Mouse (Mus musculus) cerebellum, postnatal 36 days (tissue): ENCODE measurements at regions not wholly inside any gene's neighbourhood (a gene's known extent, or its start where the extent isn't known, plus 50 kb on each side); places are given as distances from the start of the nearest gene placed in this dataset.
A peak's percentile ranks its signal among the peaks of the same experiment; 100 is the strongest.

Experiments used
- DNase-seq, 2 experiments: peaks; one replicate each; pipeline ENCODE4 v3.0.0; 2021 to 2022; ENCODE audit warnings: mixed read lengths in 2 of 2

DNA sequence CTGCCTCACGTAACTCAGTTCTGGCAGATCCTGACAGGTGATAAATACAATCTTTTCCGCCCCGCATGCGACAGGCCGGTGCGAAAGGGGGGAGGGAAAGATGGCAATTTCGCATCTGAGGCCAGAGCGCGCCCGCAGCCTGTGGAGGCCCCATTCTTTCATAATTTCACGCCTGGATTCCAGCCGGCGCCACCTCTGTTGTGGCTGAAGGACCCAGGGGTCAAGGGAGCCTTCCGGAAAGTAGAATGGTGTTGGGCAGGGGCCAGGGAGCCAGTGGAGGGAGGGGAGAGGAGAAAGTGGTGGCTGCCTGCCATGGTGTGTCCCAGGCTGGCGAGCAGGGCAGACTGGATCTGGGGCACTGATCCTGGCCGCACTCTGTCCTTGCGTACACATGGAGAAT is 224.5 kb downstream of the Gm26897 start:
- peak; percentile 33 to 39 for DNase-seq

GRCm38 (mm10) chr5:111965311-111965710 is 231.6 kb downstream of the Gm26897 start:
- DNase-seq: no peak

- no peak for DNase-seq
Measured at GRCm38 (mm10) chr5:111968121-111968520, 234.4 kb downstream of the Gm26897 start.

DNA sequence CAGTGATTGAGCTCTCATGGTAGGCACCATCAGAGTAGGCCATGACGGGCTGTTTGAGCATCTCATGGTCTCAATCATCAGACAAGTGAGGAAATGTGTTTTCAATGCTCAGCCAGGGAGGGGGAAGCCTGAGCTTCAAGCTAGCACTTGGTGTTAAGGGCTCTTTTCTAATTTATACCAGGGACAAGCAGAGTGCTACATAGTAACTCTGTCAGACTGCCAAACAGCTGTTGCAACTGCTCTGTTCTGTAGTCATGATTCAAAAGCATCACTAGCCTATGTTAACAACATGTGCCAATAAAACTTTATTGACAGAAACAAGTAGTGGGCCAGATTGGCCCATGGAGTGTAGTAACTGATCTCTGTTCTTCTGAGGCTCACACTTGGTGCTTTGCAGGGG is 235.0 kb downstream of the Gm26897 start:
- DNase-seq: no peak

- no peak for DNase-seq
Measured at GRCm38 (mm10) chr5:111971193-111971592, 237.5 kb downstream of the Gm26897 start.

- peak in 1 of 2 experiments; percentile 3 for DNase-seq
Measured at GRCm38 (mm10) chr5:111971952-111972351, 238.2 kb downstream of the Gm26897 start.

- DNase-seq: no peak
Measured at GRCm38 (mm10) chr5:111975686-111976085, 242.0 kb downstream of the Gm26897 start.

DNA sequence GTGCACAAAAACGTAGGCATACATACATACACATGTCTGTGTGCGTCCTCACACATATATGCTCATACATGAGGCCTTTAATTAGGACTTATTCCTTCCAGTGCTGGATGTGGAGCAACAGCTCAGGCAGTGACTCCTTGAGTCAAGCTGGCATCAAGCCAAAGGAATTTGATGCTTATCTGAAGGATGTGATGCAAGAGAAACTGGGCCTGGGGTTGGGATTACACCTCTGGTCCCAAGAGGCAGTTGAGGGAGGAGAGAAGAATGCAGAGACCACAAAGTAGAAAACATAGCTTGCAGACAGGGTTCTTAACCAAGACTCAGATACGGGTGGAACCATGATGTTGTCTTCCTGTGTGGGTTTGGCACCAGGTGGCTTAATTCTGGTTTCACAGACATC is 245.9 kb downstream of the Gm26897 start:
- no peak for DNase-seq

DNA sequence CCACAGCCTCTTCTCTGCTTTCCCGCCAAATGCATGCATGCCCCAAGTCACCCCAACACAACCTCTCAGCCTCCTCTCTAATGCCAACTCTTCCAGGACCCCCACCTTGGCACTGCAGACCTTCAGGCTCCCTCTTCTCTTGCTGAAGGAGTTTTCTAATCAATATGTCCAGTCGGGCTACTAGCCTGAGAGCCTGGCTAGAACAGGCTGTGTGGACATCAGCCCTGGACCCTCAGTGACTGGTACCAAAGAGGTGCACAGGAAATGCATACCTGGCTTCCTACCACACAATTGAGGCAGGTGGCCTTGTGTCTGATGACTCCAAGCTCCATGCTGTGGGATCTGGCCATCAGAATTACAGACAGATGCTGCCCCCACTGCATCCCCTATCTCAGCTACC is 248.4 kb downstream of the Gm26897 start:
- no peak for DNase-seq

GRCm38 (mm10) chr5:111985997-111986396 is 252.3 kb downstream of the Gm26897 start:
- DNase-seq: no peak

DNA sequence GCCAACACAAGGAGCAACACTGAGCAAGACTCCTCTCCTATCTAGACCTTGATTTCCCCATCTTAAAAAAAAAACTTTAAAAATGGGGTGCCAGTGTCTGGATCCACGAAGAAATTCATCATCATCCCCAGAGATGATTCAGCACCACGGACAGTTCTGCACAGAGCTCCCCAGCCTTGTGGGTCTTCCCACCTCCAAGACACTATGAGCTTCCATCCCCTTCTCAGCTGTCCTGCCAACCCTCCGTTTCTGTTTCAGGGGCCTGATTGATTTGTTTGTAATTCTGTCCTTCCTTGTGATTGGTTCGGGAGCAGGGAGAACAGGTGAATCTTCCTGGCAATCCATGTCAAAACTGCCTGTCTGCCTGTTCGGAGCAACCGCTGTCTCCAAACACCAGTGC is 253.3 kb downstream of the Gm26897 start:
- DNase-seq: no peak

GRCm38 (mm10) chr5:111991805-111992204 is 258.1 kb downstream of the Gm26897 start:
- DNase-seq: no peak

DNA sequence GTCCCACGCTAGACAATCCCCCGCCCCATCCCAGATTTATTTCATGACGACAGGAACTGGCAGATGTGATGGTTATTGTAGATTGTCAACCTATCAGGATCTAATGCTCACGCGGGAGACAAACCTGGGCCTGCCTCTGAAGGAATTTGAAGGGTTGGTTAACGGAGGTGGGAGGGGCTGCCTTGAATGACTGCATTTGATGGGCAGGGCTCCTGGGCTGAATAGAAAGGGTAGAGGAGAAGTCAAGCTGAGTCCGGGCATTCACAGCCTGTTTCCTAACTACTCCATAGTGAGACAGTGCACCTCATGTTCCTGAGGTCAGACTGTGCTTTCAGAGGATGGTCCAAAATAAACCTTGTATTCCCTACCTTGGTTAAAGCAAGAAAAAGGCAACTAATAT is 259.1 kb downstream of the Cryba4 start:
- DNase-seq: no peak

DNA sequence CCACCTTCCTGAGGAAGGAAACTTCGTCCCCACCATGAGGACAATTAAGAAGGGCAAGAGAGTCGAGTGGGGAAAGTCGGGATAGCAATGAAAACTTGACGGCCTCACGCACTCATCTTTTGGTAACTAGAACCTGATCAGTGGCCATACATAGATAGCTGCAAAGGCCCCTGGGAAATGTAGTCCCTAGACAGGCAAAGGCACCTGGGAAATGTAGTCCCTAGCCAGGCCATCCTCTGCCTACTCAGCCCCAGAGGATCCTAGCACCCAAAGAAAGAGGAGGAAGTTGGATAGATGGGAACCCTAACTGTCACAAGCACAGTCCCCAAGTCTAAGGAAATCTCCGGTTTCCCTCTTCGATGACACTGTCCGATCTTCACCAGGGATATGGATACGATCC is 258.4 kb downstream of the Cryba4 start:
- DNase-seq: no peak

GRCm38 (mm10) chr5:111996806-111997205 is 255.5 kb downstream of the Cryba4 start:
- no peak for DNase-seq

- DNase-seq: no peak
Measured at GRCm38 (mm10) chr5:112001742-112002701, 250.3 kb downstream of the Cryba4 start.

GRCm38 (mm10) chr5:112002856-112003660 is 249.3 kb downstream of the Cryba4 start:
- DNase-seq: no peak

DNA sequence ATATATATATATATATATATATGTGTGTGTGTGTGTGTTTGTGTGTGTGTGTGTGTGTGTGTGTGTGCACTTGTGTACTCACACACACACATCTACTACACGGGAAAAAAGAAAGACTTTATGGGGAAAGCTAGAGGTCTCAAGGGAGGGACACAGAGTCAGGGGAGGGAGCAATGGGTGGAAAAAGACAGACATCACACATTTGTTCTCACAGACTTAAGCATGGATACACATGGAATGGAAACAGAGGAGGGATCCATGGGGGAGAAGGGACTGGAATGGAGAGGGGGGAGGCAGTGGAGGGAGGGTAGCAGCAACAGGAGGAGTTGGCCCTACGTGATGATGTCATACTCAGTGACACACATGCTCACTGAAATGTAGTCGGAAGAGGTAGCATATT is 248.3 kb downstream of the Cryba4 start:
- DNase-seq: no peak

DNA sequence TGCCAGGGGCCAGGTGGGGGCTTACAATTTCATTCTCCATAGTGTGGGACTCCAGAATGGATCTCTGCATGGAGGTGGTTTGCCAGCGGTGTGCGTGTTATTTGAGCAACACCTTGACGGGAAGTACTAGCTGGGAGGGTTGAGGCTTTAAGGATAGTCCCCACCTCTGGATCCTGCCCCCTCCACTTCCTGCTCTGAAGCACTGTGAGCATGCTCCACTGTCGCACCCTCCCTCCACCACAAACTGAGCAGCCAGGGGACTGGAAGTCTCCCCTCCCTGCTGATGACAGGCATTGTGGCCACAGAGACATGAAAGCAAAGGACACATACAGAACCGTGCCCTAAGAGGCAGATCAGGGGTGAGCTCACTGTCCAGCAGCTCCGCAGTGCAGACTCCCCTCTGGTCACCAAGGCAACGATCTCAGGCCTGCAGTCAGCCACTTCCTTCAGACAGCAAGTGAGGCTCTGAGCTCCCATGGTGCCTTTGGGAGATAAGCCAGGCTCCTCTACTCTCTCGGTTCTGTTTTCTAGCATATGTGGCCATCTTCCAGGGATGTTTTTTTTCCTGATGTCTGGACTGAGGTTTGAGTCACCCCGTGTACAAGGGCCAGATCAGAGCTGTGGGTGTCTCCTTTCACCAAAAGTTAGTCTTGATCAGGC is 239.7 kb downstream of the Cryba4 start:
- no peak for DNase-seq

DNA sequence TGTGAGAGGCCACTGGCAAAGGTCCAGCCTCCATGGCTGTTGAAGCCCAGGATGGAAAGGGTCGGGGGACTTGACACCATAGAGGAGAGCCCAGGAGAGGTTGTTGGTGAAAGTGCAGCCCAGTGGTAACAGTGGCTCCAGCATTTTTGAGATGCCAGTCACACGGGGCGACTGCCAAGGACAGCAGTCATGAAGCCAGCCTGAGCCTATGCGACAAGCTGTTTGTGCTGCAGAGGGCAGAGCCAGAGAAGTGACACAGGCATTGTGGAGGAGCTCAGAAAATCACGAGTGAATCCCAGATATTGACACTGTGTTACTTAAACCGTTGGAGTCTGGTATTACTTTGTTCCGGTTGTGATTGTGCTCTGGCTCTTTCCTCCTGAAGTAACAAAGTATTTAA is 233.4 kb downstream of the Cryba4 start:
- DNase-seq: peak; percentile 11 to 14

DNA sequence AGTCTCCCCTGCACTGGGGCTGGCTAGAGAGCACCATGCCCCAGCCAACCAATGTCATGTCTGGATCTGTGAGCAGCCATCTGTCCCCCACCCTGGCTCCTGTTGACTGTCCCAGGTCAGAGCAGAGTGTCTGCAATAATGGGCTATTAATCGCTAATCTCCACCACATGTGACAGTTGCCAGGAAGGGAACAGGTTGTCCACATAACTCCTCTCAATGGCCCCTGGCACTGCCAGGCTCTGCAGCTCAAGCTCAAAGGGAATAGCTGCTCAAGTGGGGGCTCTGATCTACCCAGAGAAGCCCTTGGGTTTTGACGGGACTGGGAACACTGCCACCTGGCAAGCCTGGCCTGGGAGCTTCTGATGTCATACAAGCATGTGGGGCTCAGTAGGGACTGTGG is 231.4 kb downstream of the Cryba4 start:
- DNase-seq: peak; percentile 21 to 37

- no peak for DNase-seq
Measured at GRCm38 (mm10) chr5:112029955-112030354, 222.4 kb downstream of the Cryba4 start.

GRCm38 (mm10) chr5:112032036-112032435 is 220.3 kb downstream of the Cryba4 start:
- no peak for DNase-seq
